Mouse (Mus musculus): ENCODE measurements around the gene Speg. TPM values are rescaled to one million over a fixed set of nuclear protein-coding genes. Genes with fewer than 3 reads are reported as not detected.

Speg gene
- polyA plus RNA-seq, 1 experiment from 2014 or later: 53.4 TPM

- H3K9ac ChIP-seq (ENCODE audit: low read length): peak within 1 kb of the TSS; percentile 90
- peak within 1 kb of the TSS; percentile 34 to 77; a peak in 3 of 4 replicates for H3K27ac ChIP-seq (replicated peaks in 1 of 2; ENCODE audit: control insufficient read depth in 1 of 2, insufficient read depth in 1 of 2, low read depth in 2 of 2, low read length in 2 of 2)
- peaks cover 9 to 10% of the 10 kb centered on the region in 2 experiments for H3K4me1 ChIP-seq (ENCODE audit: control insufficient read depth in 2 of 2, insufficient read depth in 2 of 2, low read length in 2 of 2)
- peak within 1 kb of the TSS; percentile 84 for H3K4me2 ChIP-seq (ENCODE audit: low read length)
- no peaks in the 10 kb centered on the region for H3K27me3 ChIP-seq (ENCODE audit: control insufficient read depth, insufficient read depth, low read length)
- 6% methylated on average over 28 of the region's 28 CpGs for WGBS
- H3K36me3 ChIP-seq (ENCODE audit: control insufficient read depth, insufficient read depth, low read length): peaks cover 36% of the 10 kb centered on the region
- peak; percentile 64; the same call in 1 of the 2 replicates for ATAC-seq (ENCODE audit: insufficient number of reproducible peaks, insufficient read depth, low FRiP score, low read depth)
- H3K4me3 ChIP-seq (ENCODE audit: control insufficient read depth in 1 of 2, insufficient read depth in 1 of 2, low read depth in 1 of 2, low read length in 2 of 2): peak within 1 kb of the TSS; percentile 54 to 73
- H3K9me3 ChIP-seq (ENCODE audit: control insufficient read depth, low read length): no peaks in the 10 kb centered on the region
Observed at GRCm38 (mm10) chr1:75435475-75436328, 60.6 kb downstream of the Speg start, which contains the start of gene Gmppa. TSS of gene Gmppa (plus strand) at chr1:75435930.

GRCm38 (mm10) chr1:75438782-75439181 lies 63.7 kb downstream of the Speg start:
- H3K27ac ChIP-seq (replicated peaks in 1 of 2; ENCODE audit: control insufficient read depth in 1 of 2, insufficient read depth in 1 of 2, low read depth in 2 of 2, low read length in 2 of 2): no peak overlapping the region
- H3K4me1 ChIP-seq (ENCODE audit: control insufficient read depth in 2 of 2, insufficient read depth in 2 of 2, low read length in 2 of 2): peaks cover 9 to 13% of the 10 kb centered on the region in 2 experiments
- H3K9ac ChIP-seq (ENCODE audit: low read length): no peak overlapping the region
- H3K4me3 ChIP-seq (ENCODE audit: control insufficient read depth in 1 of 2, insufficient read depth in 1 of 2, low read depth in 1 of 2, low read length in 2 of 2): no peak overlapping the region
- WGBS: 80% methylated on average over 8 of the region's 9 CpGs
- H3K9me3 ChIP-seq (ENCODE audit: control insufficient read depth, low read length): no peaks in the 10 kb centered on the region
- ATAC-seq (ENCODE audit: insufficient number of reproducible peaks, insufficient read depth, low FRiP score, low read depth): no peak
- H3K36me3 ChIP-seq (ENCODE audit: control insufficient read depth, insufficient read depth, low read length): peaks cover 40% of the 10 kb centered on the region
- no peak overlapping the region for H3K4me2 ChIP-seq (ENCODE audit: low read length)
- no peaks in the 10 kb centered on the region for H3K27me3 ChIP-seq (ENCODE audit: control insufficient read depth, insufficient read depth, low read length)

- no peak for ATAC-seq (ENCODE audit: insufficient number of reproducible peaks, insufficient read depth, low FRiP score, low read depth)
- Histone ChIP-seq H3K27me3 (ENCODE audit: control insufficient read depth, insufficient read depth, low read length) (peaks cover 11% of the 10 kb centered on the region; the same call in 1 of the 2 replicates), H3K36me3 (ENCODE audit: control insufficient read depth, insufficient read depth, low read length) (peaks cover 40% of the 10 kb centered on the region), H3K9ac (ENCODE audit: low read length) (no peak overlapping the region), H3K4me2 (ENCODE audit: low read length) (no peak overlapping the region), H3K27ac (replicated peaks in 1 of 2; ENCODE audit: control insufficient read depth in 1 of 2, insufficient read depth in 1 of 2, low read depth in 2 of 2, low read length in 2 of 2) (no peak overlapping the region), H3K4me1 (ENCODE audit: control insufficient read depth in 2 of 2, insufficient read depth in 2 of 2, low read length in 2 of 2) (peaks cover 14 to 22% of the 10 kb centered on the region in 2 experiments), H3K9me3 (ENCODE audit: control insufficient read depth, low read length) (no peaks in the 10 kb centered on the region), H3K4me3 (ENCODE audit: control insufficient read depth in 1 of 2, insufficient read depth in 1 of 2, low read depth in 1 of 2, low read length in 2 of 2) (no peak overlapping the region)
- 91% methylated on average over 7 of the region's 7 CpGs for WGBS
Observed at GRCm38 (mm10) chr1:75440661-75441060, 65.6 kb downstream of the Speg start.

- Histone ChIP-seq H3K27me3 (ENCODE audit: control insufficient read depth, insufficient read depth, low read length) (peaks cover 11% of the 10 kb centered on the region; the same call in 1 of the 2 replicates), H3K36me3 (ENCODE audit: control insufficient read depth, insufficient read depth, low read length) (peaks cover 40% of the 10 kb centered on the region), H3K27ac (replicated peaks in 1 of 2; ENCODE audit: control insufficient read depth in 1 of 2, insufficient read depth in 1 of 2, low read depth in 2 of 2, low read length in 2 of 2) (no peak overlapping the region), H3K4me2 (ENCODE audit: low read length) (no peak overlapping the region), H3K9ac (ENCODE audit: low read length) (no peak overlapping the region), H3K9me3 (ENCODE audit: control insufficient read depth, low read length) (no peaks in the 10 kb centered on the region), H3K4me3 (ENCODE audit: control insufficient read depth in 1 of 2, insufficient read depth in 1 of 2, low read depth in 1 of 2, low read length in 2 of 2) (no peak overlapping the region), H3K4me1 (ENCODE audit: control insufficient read depth in 2 of 2, insufficient read depth in 2 of 2, low read length in 2 of 2) (peaks cover 18 to 29% of the 10 kb centered on the region in 2 experiments)
- 90% methylated on average over 15 of the region's 15 CpGs for WGBS
- no peak for ATAC-seq (ENCODE audit: insufficient number of reproducible peaks, insufficient read depth, low FRiP score, low read depth)
Observed at GRCm38 (mm10) chr1:75441471-75441996, 66.4 kb downstream of the Speg start.

GRCm38 (mm10) chr1:75442171-75442570 lies 67.1 kb downstream of the Speg start:
- Histone ChIP-seq H3K9ac (ENCODE audit: low read length) (no peak overlapping the region), H3K9me3 (ENCODE audit: control insufficient read depth, low read length) (no peaks in the 10 kb centered on the region), H3K27me3 (ENCODE audit: control insufficient read depth, insufficient read depth, low read length) (peaks cover 16% of the 10 kb centered on the region; the same call in 1 of the 2 replicates), H3K36me3 (ENCODE audit: control insufficient read depth, insufficient read depth, low read length) (peaks cover 40% of the 10 kb centered on the region), H3K4me3 (ENCODE audit: control insufficient read depth in 1 of 2, insufficient read depth in 1 of 2, low read depth in 1 of 2, low read length in 2 of 2) (no peak overlapping the region), H3K4me1 (ENCODE audit: control insufficient read depth in 2 of 2, insufficient read depth in 2 of 2, low read length in 2 of 2) (peaks cover 19 to 29% of the 10 kb centered on the region in 2 experiments), H3K27ac (replicated peaks in 1 of 2; ENCODE audit: control insufficient read depth in 1 of 2, insufficient read depth in 1 of 2, low read depth in 2 of 2, low read length in 2 of 2) (no peak overlapping the region), H3K4me2 (ENCODE audit: low read length) (no peak overlapping the region)
- ATAC-seq (ENCODE audit: insufficient number of reproducible peaks, insufficient read depth, low FRiP score, low read depth): no peak
- 84% methylated on average over 9 of the region's 9 CpGs for WGBS

GRCm38 (mm10) chr1:75442811-75443210 lies 67.7 kb downstream of the Speg start:
- no peaks in the 10 kb centered on the region for H3K9me3 ChIP-seq (ENCODE audit: control insufficient read depth, low read length)
- no peak overlapping the region for H3K4me2 ChIP-seq (ENCODE audit: low read length)
- H3K9ac ChIP-seq (ENCODE audit: low read length): no peak overlapping the region
- no peak overlapping the region for H3K27ac ChIP-seq (replicated peaks in 1 of 2; ENCODE audit: control insufficient read depth in 1 of 2, insufficient read depth in 1 of 2, low read depth in 2 of 2, low read length in 2 of 2)
- peaks cover 40% of the 10 kb centered on the region for H3K36me3 ChIP-seq (ENCODE audit: control insufficient read depth, insufficient read depth, low read length)
- peaks cover 22% of the 10 kb centered on the region; the same call in 1 of the 2 replicates for H3K27me3 ChIP-seq (ENCODE audit: control insufficient read depth, insufficient read depth, low read length)
- 69% methylated on average over 8 of the region's 8 CpGs for WGBS
- ATAC-seq (ENCODE audit: insufficient number of reproducible peaks, insufficient read depth, low FRiP score, low read depth): no peak
- H3K4me3 ChIP-seq (ENCODE audit: control insufficient read depth in 1 of 2, insufficient read depth in 1 of 2, low read depth in 1 of 2, low read length in 2 of 2): no peak overlapping the region
- peaks cover 20 to 34% of the 10 kb centered on the region in 2 experiments for H3K4me1 ChIP-seq (ENCODE audit: control insufficient read depth in 2 of 2, insufficient read depth in 2 of 2, low read length in 2 of 2)

- Histone ChIP-seq H3K27ac (replicated peaks in 1 of 2; ENCODE audit: control insufficient read depth in 1 of 2, insufficient read depth in 1 of 2, low read depth in 2 of 2, low read length in 2 of 2) (no peak overlapping the region), H3K4me1 (ENCODE audit: control insufficient read depth in 2 of 2, insufficient read depth in 2 of 2, low read length in 2 of 2) (peaks cover 20 to 40% of the 10 kb centered on the region in 2 experiments), H3K9ac (ENCODE audit: low read length) (no peak overlapping the region), H3K4me2 (ENCODE audit: low read length) (no peak overlapping the region), H3K9me3 (ENCODE audit: control insufficient read depth, low read length) (no peaks in the 10 kb centered on the region), H3K27me3 (ENCODE audit: control insufficient read depth, insufficient read depth, low read length) (peaks cover 27% of the 10 kb centered on the region), H3K4me3 (ENCODE audit: control insufficient read depth in 1 of 2, insufficient read depth in 1 of 2, low read depth in 1 of 2, low read length in 2 of 2) (no peak overlapping the region), H3K36me3 (ENCODE audit: control insufficient read depth, insufficient read depth, low read length) (peaks cover 40% of the 10 kb centered on the region)
- no peak for ATAC-seq (ENCODE audit: insufficient number of reproducible peaks, insufficient read depth, low FRiP score, low read depth)
- WGBS: 54% methylated on average over 13 of the region's 13 CpGs
Observed at GRCm38 (mm10) chr1:75443247-75444024, 68.3 kb downstream of the Speg start.

All from heart, embryonic 14.5 days (tissue).